Mouse (Mus musculus) liver, embryonic 15.5 days (tissue): Measurements from ENCODE around the gene Slc30a3. TPM values are rescaled to one million over a fixed set of nuclear protein-coding genes. Genes with fewer than 3 reads are reported as not detected.
"Not testable (repeated sequence)": the region's sequence is repeated elsewhere in the genome, so short reads cannot be mapped to it uniquely, and the experiment has no call there.

Source experiments
- ATAC-seq: fragments of 200-750 bp; cut with Nextera tagmentation; 2 replicates; pipeline ENCODE4 v1.8.0; 2017; ENCODE audit warnings: moderate number of reproducible peaks, mild to moderate bottlenecking, moderate library complexity; ENCODE audit not compliant: insufficient read depth
- H3K27ac ChIP-seq: fragments of 300-500 bp; sonication (generic); replicated peaks from 2 replicates; pipeline ENCODE4 v1.5.1; 2015; ENCODE audit warnings: mild to moderate bottlenecking, inconsistent platforms
- H3K27me3 ChIP-seq: fragments of 300-500 bp; sonication (generic); 2 replicates; pipeline ENCODE4 v1.6.1; 2015; ENCODE audit warnings: mild to moderate bottlenecking, inconsistent platforms
- H3K36me3 ChIP-seq: fragments of 300-500 bp; sonication (generic); replicated peaks from 2 replicates; pipeline ENCODE4 v1.6.1; 2015; ENCODE audit warnings: moderate library complexity, mild to moderate bottlenecking, inconsistent platforms
- H3K4me1 ChIP-seq: fragments of 300-500 bp; sonication (generic); replicated peaks from 2 replicates; pipeline ENCODE4 v1.6.1; 2015; ENCODE audit warnings: inconsistent platforms
- H3K4me2 ChIP-seq: fragments of 300-500 bp; sonication (generic); 2 replicates; pipeline ENCODE4 v1.6.1; 2015; ENCODE audit warnings: moderate library complexity, mild to moderate bottlenecking, inconsistent platforms
- H3K4me3 ChIP-seq: fragments of 300-500 bp; sonication (generic); replicated peaks from 2 replicates; pipeline ENCODE4 v1.5.1; 2015; ENCODE audit warnings: mild to moderate bottlenecking, inconsistent platforms
- H3K9ac ChIP-seq: fragments of 300-500 bp; sonication (generic); 2 replicates; pipeline ENCODE4 v1.6.1; 2015; ENCODE audit warnings: moderate library complexity, mild to moderate bottlenecking, inconsistent platforms
- H3K9me3 ChIP-seq: fragments of 300-500 bp; sonication (generic); replicated peaks from 2 replicates; pipeline ENCODE4 v1.6.1; 2016; ENCODE audit warnings: inconsistent platforms
- WGBS: fragments of 180-500 bp; shearing (Covaris S2); methylation state at CpG from one replicate; pipeline ENCODE4 v1.1.7; 2015; ENCODE audit warnings: mixed read lengths; ENCODE audit not compliant: insufficient replicate concordance; 5-methylcytosine and 5-hydroxymethylcytosine counted together
- polyA plus RNA-seq: library from polyadenylated mRNA; unstranded; fragments of >200 nt; fragmentation: Nextera tagmentation; extraction: Ambion mirVana; gene quantifications from 2 replicates; pipeline ENCODE4 v1.2.1, GENCODE M21; 2015

Slc30a3 gene
- polyA plus RNA-seq, 1 experiment from 2014 or later: 0.35 TPM

DNA sequence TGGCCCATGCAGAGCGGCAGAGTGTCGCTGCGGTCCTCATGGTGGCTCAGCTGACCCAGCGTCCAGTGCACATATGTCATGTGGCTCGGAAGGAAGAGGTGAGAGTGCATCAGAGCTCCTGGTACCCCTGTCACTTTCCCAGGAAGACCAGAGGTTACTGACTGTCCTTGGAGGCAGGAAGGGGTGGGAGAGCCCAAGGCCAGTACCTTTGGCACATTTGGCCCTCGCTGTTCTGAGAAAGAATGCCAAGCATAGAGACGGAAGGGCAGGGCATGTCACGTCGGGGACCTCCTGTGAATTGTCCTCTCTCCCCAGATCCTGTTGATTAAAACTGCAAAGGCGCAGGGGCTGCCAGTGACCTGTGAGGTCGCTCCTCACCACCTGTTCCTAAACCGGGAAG is 34.9 kb downstream of the Slc30a3 start:
- Histone ChIP-seq H3K4me3 (no peak overlapping the region), H3K4me1 (no peaks in the 10 kb centered on the region), H3K36me3 (peaks cover 99% of the 10 kb centered on the region), H3K9ac (no peak overlapping the region), H3K27ac (no peak overlapping the region), H3K9me3 (no peaks in the 10 kb centered on the region), H3K4me2 (no peak overlapping the region), H3K27me3 (no peaks in the 10 kb centered on the region)
- WGBS: 86% methylated on average over 12 of the region's 12 CpGs
- ATAC-seq: no peak

DNA sequence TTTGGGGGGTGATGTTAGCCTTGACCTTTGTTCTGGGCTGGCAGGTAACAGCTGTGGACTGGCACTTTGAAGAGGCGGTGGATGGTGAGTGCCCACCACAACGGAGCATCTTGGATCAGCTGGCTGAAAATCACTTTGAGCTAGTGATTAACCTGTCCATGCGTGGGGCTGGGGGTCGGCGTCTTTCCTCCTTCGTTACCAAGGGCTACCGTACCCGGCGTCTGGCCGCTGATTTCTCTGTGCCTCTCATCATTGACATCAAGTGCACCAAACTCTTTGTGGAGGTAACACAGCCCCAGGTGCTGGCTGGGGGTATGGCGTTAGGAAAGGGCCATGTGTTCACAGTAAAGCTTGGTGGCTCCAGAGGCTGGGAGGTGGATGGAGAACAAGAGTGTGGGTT is 36.2 kb downstream of the Slc30a3 start:
- no peak overlapping the region for H3K4me3 ChIP-seq

DNA sequence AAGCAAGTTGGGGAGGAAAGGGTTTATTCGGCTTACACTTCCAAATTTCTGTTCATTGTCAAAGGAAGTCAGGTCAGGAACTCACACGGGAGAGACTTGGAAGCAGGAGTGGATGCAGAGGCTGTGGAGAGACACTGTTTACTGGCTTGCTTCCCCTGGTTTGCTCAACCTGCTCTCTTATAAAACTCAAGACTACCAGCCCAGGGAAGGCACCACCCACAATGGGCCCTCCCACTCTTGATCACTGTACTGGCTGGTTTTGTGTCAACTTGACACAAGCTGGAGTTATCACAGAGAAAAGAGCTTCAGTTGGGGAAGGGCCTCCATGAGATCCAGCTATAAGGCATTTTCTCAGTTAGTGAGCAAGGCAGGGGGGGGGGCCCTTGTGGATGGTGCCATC is 37.0 kb downstream of the Slc30a3 start:
- no peak for ATAC-seq
- Histone ChIP-seq H3K27ac (no peak overlapping the region), H3K27me3 (no peaks in the 10 kb centered on the region), H3K4me2 (no peak overlapping the region), H3K9me3 (no peaks in the 10 kb centered on the region), H3K9ac (no peak overlapping the region), H3K4me1 (no peaks in the 10 kb centered on the region), H3K4me3 (no peak overlapping the region), H3K36me3 (peaks cover 99% of the 10 kb centered on the region)
- 67% methylated on average over 2 of the region's 2 CpGs for WGBS

More for the DNA sequence above, 36.2 kb downstream of the Slc30a3 start:
- Histone ChIP-seq H3K4me2 (no peak overlapping the region), H3K9ac (no peak overlapping the region), H3K27ac (no peak overlapping the region), H3K9me3 (no peaks in the 10 kb centered on the region), H3K4me1 (no peaks in the 10 kb centered on the region), H3K36me3 (peaks cover 99% of the 10 kb centered on the region), H3K27me3 (no peaks in the 10 kb centered on the region)
- WGBS: 80% methylated on average over 11 of the region's 11 CpGs
- no peak for ATAC-seq

DNA sequence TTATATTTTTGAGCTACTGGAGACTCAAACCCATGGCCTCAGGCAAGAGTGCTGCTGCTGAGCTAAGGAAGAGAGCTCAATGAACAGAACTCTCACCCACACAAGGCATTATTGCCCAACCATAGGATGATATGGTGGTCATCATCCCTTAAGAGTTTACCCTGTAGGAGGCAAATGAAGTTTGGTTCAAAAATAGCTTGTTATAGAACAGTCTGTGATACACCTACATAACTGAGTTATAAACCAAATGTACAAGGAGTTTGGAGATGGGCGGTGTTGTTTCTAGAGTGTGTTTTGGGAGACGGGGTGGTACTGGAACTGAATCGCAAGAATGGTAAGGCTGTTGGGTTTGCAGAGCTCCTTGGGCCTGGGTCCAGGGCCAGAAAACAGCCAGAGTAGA is 38.2 kb downstream of the Slc30a3 start:
- ATAC-seq: no peak
- 88% methylated on average over 3 of the region's 3 CpGs for WGBS
- H3K9ac ChIP-seq: no peak overlapping the region
- H3K27ac ChIP-seq: no peak overlapping the region
- no peaks in the 10 kb centered on the region for H3K4me1 ChIP-seq
- no peaks in the 10 kb centered on the region for H3K9me3 ChIP-seq
- peaks cover 92% of the 10 kb centered on the region for H3K36me3 ChIP-seq
- H3K4me2 ChIP-seq: no peak overlapping the region
- H3K4me3 ChIP-seq: no peak overlapping the region
- no peaks in the 10 kb centered on the region for H3K27me3 ChIP-seq

DNA sequence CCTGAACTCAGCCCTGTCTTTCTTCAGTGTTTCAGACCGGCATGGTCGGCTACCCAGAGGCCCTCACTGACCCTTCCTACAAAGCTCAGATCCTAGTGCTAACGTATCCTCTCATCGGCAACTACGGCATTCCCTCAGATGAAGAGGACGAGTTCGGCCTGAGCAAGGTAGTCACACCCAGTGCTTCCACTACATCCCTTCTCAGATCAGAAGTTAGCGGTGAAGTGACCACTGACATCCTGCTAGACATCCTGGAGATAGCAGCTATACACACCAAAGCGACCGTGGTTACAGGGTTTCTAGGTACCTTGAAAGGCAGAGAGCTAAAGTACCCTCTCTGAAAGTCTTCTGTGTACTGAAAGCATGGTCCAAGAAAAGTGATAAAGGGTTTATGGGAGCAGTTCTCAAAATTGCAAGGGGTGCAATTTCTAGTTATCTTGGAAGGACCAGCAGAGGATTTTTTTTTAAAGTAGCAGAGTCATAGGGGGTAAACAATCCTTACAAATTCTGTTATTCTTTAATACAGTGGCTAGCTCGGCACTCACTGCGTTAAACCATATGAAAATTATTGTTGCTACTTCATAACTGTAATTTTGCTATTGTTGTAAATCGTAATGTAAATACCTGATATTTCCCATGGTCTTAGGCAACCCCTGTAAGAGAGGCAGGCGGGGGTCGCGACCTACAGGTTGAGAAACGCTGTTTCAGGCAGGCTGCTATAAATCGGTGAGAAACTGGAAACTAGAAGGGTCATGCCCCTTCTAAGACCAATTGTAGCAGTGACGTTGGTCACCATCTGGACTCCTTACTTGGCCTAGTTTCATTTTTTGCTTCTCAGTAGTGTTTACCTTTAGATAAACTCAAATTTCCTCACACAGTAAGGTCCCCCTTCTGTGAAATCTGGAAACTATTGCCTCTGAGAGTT is 52.6 kb downstream of the Slc30a3 start:
- WGBS: 15% methylated on average over 19 of the region's 19 CpGs
- H3K9me3 ChIP-seq: no peaks in the 10 kb centered on the region
- H3K4me3 ChIP-seq: peak overlapping the region; percentile 73
- H3K27me3 ChIP-seq: no peaks in the 10 kb centered on the region
- H3K36me3 ChIP-seq: peaks cover 34% of the 10 kb centered on the region
- ATAC-seq: peak; percentile 10
- H3K27ac ChIP-seq: peak overlapping the region; percentile 61
- H3K9ac ChIP-seq: peak overlapping the region; percentile 71
- peak overlapping the region; percentile 100 for H3K4me2 ChIP-seq
- H3K4me1 ChIP-seq: peaks cover 23% of the 10 kb centered on the region

DNA sequence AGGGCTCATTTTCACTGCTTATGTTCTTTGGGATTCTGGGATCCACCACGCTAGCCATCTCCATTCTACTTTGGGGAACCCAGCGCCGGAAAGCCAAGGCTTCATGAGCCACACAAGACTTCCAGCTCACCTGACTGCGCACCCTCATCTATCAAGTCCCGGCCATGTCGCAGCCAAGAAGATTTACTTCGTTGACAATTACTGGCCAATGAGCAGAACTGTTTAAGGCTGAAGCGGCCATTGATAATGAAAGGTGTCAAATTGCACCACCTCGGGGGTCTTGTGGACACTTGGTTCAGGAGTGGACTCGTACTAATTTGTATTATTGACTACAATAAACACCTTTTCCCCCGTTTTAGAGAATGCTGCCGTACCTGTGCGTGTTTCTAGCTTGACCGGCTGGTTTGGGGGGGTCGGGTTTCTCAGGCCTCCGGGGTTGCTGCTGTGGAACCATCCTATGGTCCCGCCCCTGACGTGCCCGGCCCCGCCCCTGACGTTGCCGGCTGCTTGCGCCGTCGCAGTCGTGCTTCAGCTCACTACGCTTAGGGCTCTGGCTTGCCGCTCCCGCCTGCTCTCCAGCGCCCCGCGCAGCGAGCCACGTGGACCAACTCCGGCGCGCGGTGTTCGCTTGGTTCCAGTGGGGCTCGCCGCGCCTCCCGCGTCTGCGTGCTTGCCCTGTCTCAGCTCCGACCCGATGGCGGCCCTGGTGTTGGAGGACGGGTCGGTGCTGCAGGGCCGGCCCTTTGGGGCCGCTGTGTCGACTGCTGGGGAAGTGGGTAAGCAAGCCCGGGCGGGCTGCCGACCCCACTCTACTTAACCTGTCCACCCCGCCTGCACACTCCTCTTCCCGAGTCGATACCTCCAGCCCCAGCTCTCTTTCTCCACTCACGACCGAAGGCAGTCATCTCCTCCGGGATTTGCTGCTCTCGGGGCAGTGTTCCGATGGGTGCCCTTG is 53.5 kb downstream of the Slc30a3 start, which contains the start of gene Cad:
Cad (plus strand) TSS at position 520 of the 955 bp plus-strand sequence.
- no peaks in the 10 kb centered on the region for H3K27me3 ChIP-seq
- H3K4me3 ChIP-seq: peak within 1 kb of the TSS; percentile 73
- peak; percentile 96 for ATAC-seq
- no peaks in the 10 kb centered on the region for H3K9me3 ChIP-seq
- H3K36me3 ChIP-seq: peaks cover 24% of the 10 kb centered on the region
- H3K27ac ChIP-seq: peak within 1 kb of the TSS; percentile 61
- 1% methylated on average over 64 of the region's 64 CpGs for WGBS
- peak within 1 kb of the TSS; percentile 71 for H3K9ac ChIP-seq
- peak within 1 kb of the TSS; percentile 100 for H3K4me2 ChIP-seq
- peaks cover 29% of the 10 kb centered on the region for H3K4me1 ChIP-seq

DNA sequence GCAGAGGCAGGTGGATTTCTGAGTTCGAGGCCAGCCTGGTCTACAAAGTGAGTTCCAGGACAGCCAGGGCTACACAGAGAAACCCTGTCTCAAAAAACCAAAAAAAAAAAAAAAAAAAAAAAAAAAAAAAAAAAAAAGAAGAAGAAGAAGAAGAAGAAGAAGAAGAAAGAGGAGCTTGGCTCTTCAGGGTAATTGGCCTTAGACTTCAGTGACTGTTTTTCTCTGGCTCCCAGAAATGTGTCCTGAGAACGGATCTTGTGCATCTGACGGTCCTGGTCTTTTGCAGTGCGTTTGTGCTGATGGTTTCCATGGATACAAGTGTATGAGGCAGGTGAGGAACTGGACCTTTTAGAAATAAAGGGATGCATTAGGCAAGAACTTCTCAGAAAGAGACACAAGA is 54.3 kb downstream of the Slc30a3 start:
- H3K9me3 ChIP-seq, H3K27me3 ChIP-seq, ATAC-seq: not testable (repeated sequence)
- Histone ChIP-seq H3K9ac (peak overlapping the region; percentile 71; the same call in 1 of the 2 replicates), H3K4me3 (peak overlapping the region; percentile 73), H3K36me3 (peaks cover 16% of the 10 kb centered on the region), H3K4me2 (peak overlapping the region; percentile 100), H3K27ac (peak overlapping the region; percentile 61; the same call in 1 of the 2 replicates), H3K4me1 (peaks cover 34% of the 10 kb centered on the region)
- 74% methylated on average over 4 of the region's 4 CpGs for whole genome bisulfite sequencing

DNA sequence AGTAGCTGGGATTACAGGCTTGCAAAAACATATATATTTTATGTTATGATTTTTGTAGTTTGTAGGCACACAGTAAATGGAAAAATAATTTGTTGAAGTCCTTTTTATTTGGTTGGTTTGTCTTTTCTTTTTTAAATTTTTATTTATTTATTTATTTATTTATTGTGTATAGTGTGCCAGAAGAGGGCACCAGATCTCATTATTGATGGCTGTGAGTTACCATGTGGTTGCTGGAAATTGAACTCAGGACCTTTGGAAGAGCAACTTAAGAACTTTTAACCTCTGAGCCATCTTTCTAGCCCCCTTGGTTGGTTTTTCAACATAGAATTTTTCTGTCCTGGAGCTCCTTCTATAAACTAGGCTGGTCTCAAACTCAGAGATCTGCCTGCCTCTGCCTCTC is 57.6 kb downstream of the Slc30a3 start:
- no peak overlapping the region for H3K27ac ChIP-seq
- no peaks in the 10 kb centered on the region for H3K9me3 ChIP-seq
- no peak overlapping the region for H3K4me3 ChIP-seq
- H3K9ac ChIP-seq: no peak overlapping the region
- H3K27me3 ChIP-seq: no peaks in the 10 kb centered on the region
- 0 out of 2 replicates have a peak, but pooled peaks cover 5% of the 10 kb centered on the region for H3K36me3 ChIP-seq
- no peak overlapping the region for H3K4me2 ChIP-seq
- peaks cover 42% of the 10 kb centered on the region for H3K4me1 ChIP-seq
- ATAC-seq: no peak

DNA sequence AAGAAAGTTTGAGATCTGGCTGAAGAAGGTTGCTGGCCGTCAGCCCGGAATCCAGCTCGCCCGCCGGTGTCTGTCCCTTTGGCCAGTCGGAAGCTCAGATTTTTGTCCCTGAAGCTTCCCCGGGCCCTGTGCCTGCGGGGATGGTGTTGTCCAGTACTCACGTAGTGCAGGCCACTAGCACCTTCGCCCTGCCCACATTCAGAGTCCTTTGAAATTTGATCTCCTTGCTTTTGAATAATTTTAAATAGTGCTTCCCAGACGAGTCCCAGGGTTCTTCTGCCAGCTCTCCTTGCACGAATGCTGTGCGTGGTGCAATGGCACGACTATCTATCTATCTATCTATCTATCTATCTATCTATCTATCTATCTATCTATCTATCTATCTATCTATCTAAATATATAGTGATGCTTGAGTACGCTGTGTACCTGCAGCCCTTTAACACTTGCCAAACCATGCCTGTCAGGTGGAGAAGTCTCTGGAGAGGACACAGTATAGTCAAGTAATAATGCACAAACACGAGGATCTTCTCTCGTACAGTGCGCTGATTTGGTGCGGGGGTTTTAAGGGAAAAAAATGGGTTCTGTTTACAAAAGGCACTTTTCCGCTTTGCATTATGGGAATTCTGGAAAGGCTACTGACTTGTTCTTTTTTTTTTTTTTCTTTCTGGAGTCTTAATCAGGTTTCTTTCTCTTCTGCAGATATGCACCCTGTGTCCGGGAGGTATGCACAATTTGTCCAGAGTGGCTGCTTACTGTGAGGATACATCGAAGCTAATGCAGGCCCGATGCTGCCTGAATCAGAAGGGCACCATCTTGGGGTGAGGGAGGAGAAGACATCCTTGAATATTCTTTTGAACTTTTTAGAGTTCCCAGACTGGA is 59.0 kb downstream of the Slc30a3 start, which contains the start of gene Slc5a6:
Slc5a6 (minus strand) TSS at position 162 of the 879 bp plus-strand sequence.
- peak within 1 kb of the TSS; percentile 79 for H3K9ac ChIP-seq
- WGBS: under 1% methylated on average over 23 of the region's 23 CpGs
- 0 out of 2 replicates have a peak, but pooled peaks cover 5% of the 10 kb centered on the region for H3K36me3 ChIP-seq
- H3K4me1 ChIP-seq: peaks cover 29% of the 10 kb centered on the region
- H3K27me3 ChIP-seq: no peaks in the 10 kb centered on the region
- H3K4me2 ChIP-seq: peak within 1 kb of the TSS; percentile 92
- H3K9me3 ChIP-seq: no peaks in the 10 kb centered on the region
- peak within 1 kb of the TSS; percentile 92 for H3K27ac ChIP-seq
- peak within 1 kb of the TSS; percentile 79 for H3K4me3 ChIP-seq
- ATAC-seq: peak; percentile 17
